Mouse (Mus musculus) liver, embryonic 14.5 days (tissue): Measurements from ENCODE around the gene Cacng6. TPM values are rescaled to one million over a fixed set of nuclear protein-coding genes. Genes with fewer than 3 reads are reported as not detected.

ENCODE experiments used
- ATAC-seq: fragments of 200-750 bp; cut with Nextera tagmentation; 2 replicates; pipeline ENCODE4 v1.8.0; 2017; ENCODE audit warnings: moderate number of reproducible peaks, mild to moderate bottlenecking, moderate library complexity; ENCODE audit not compliant: insufficient read depth
- DNase-seq, 3 experiments: peaks; one replicate each; pipeline ENCODE4 v3.0.0-alpha.2; 2012 to 2013; ENCODE audit warnings: low read depth in 3 of 3, low spot score in 3 of 3
- H3K27ac ChIP-seq: fragments of 300-500 bp; sonication (generic); 2 replicates; pipeline ENCODE4 v1.5.1; 2014; ENCODE audit warnings: moderate library complexity, mild to moderate bottlenecking, control low read depth, inconsistent platforms
- H3K27me3 ChIP-seq: fragments of 300-500 bp; sonication (generic); 2 replicates; pipeline ENCODE4 v1.6.1; 2014; ENCODE audit warnings: mild to moderate bottlenecking, low read length, moderate library complexity; ENCODE audit not compliant: control insufficient read depth, insufficient read depth
- H3K36me3 ChIP-seq: fragments of 300-500 bp; sonication (generic); replicated peaks from 2 replicates; pipeline ENCODE4 v1.6.1; 2014; ENCODE audit warnings: low read depth; ENCODE audit not compliant: control insufficient read depth, insufficient read depth
- H3K4me1 ChIP-seq, 2 experiments: fragments of 200-500 bp in 1 of 2; fragments of 300-500 bp in 1 of 2; sonication (generic) in 1 of 2; replicated peaks; 2 replicates each; pipeline ENCODE4 v1.6.1; 2012 to 2014; ENCODE audit warnings: antibody characterized with exemption in 1 of 2, inconsistent platforms in 1 of 2, low read length in 1 of 2; ENCODE audit not compliant: control insufficient read depth in 2 of 2, insufficient read depth in 2 of 2
- H3K4me2 ChIP-seq: fragments of 300-500 bp; sonication (generic); 2 replicates; pipeline ENCODE4 v1.6.1; 2014; ENCODE audit warnings: low read depth, mild to moderate bottlenecking, control low read depth, moderate library complexity
- H3K4me3 ChIP-seq, 2 experiments: fragments of 200-500 bp in 1 of 2; fragments of 300-500 bp in 1 of 2; sonication (generic) in 1 of 2; 2 replicates each; pipeline ENCODE4 v1.5.1; 2012 to 2014; ENCODE audit warnings: low read depth in 2 of 2, low read length in 2 of 2, mild to moderate bottlenecking in 2 of 2, control low read depth in 1 of 2, inconsistent platforms in 1 of 2, moderate library complexity in 1 of 2; ENCODE audit not compliant: insufficient read depth in 1 of 2
- H3K9ac ChIP-seq: fragments of 300-500 bp; sonication (generic); replicated peaks from 2 replicates; pipeline ENCODE4 v1.6.1; 2014; ENCODE audit warnings: mild to moderate bottlenecking, control low read depth, moderate library complexity
- H3K9me3 ChIP-seq: fragments of 300-500 bp; sonication (generic); 2 replicates; pipeline ENCODE4 v1.6.1; 2016; ENCODE audit warnings: low read length, mixed read lengths; ENCODE audit not compliant: control insufficient read depth
- CTCF ChIP-seq: IDR thresholded peaks from 2 replicates; pipeline ENCODE4 v1.5.1; 2016; ENCODE audit warnings: antibody characterized with exemption, low read depth, control low read depth
- EP300 ChIP-seq: IDR thresholded peaks from 2 replicates; pipeline ENCODE4 v1.6.1; 2016; ENCODE audit warnings: antibody characterized with exemption, low read depth
- WGBS: fragments of 180-500 bp; shearing (Covaris S2); extraction: QIAGEN DNeasy Blood & Tissue Kit; methylation state at CpG from one replicate; pipeline ENCODE4 v1.1.7; 2014; ENCODE audit not compliant: insufficient replicate concordance; 5-methylcytosine and 5-hydroxymethylcytosine counted together
- polyA plus RNA-seq, 2 experiments: library from polyadenylated mRNA; depleted of rRNA in 1 of 2; stranded (reverse) in 1 of 2; unstranded in 1 of 2; fragments of >200 nt; fragmentation: Nextera tagmentation in 1 of 2; extraction: Ambion mirVana in 1 of 2; gene quantifications; 2 replicates each; pipeline versions ENCODE4 v1.2.1 to v1.2.3; 2012 to 2014

Cacng6 gene
- polyA plus RNA-seq, 2 experiments, result not detected

GRCm38 (mm10) chr7:3450671-3451070 is 26.7 kb downstream of the Cacng6 start:
- Histone ChIP-seq H3K36me3 (no peaks in the 10 kb centered on the region), H3K9me3 (no peaks in the 10 kb centered on the region), H3K4me3 (no peak overlapping the region), H3K4me1 (no peaks in the 10 kb centered on the region), H3K27ac (no peak overlapping the region), H3K9ac (no peak overlapping the region), H3K4me2 (no peak overlapping the region), H3K27me3 (no peaks in the 10 kb centered on the region)
- no peak for ATAC-seq
- WGBS, result 45% methylated on average over 5 of the region's 5 CpGs
- DNase-seq, result no peak
- no peak for TF ChIP-seq EP300
- TF ChIP-seq CTCF, result no peak

GRCm38 (mm10) chr7:3451161-3451560 is 27.2 kb downstream of the Cacng6 start:
- H3K27ac ChIP-seq, result no peak overlapping the region
- no peaks in the 10 kb centered on the region for H3K36me3 ChIP-seq
- no peak overlapping the region for H3K4me2 ChIP-seq
- no peaks in the 10 kb centered on the region for H3K9me3 ChIP-seq
- H3K27me3 ChIP-seq, result no peaks in the 10 kb centered on the region
- no peak overlapping the region for H3K9ac ChIP-seq
- no peak overlapping the region for H3K4me3 ChIP-seq
- DNase-seq (no peak), ATAC-seq (no peak)
- H3K4me1 ChIP-seq, result no peaks in the 10 kb centered on the region
- 29% methylated on average over 6 of the region's 6 CpGs for WGBS
- TF ChIP-seq EP300 (no peak), CTCF (no peak)

GRCm38 (mm10) chr7:3452821-3453485 is 29.0 kb downstream of the Cacng6 start:
- Histone ChIP-seq H3K27me3 (no peaks in the 10 kb centered on the region), H3K4me2 (no peak overlapping the region), H3K4me1 (no peaks in the 10 kb centered on the region), H3K9me3 (no peaks in the 10 kb centered on the region), H3K36me3 (no peaks in the 10 kb centered on the region), H3K4me3 (no peak overlapping the region), H3K27ac (no peak overlapping the region), H3K9ac (no peak overlapping the region)
- TF ChIP-seq CTCF (no peak), EP300 (no peak)
- DNase-seq (no peak), ATAC-seq (no peak)
- WGBS, result 44% methylated on average over 12 of the region's 12 CpGs

- H3K9ac ChIP-seq, result no peak overlapping the region
- no peak for TF ChIP-seq EP300
- TF ChIP-seq CTCF, result no peak
- no peak for DNase-seq
- WGBS, result 32% methylated on average over 11 of the region's 11 CpGs
- H3K4me2 ChIP-seq, result no peak overlapping the region
- no peaks in the 10 kb centered on the region for H3K27me3 ChIP-seq
- no peaks in the 10 kb centered on the region for H3K36me3 ChIP-seq
- H3K27ac ChIP-seq, result no peak overlapping the region
- H3K4me1 ChIP-seq, result no peaks in the 10 kb centered on the region
- ATAC-seq, result no peak
- no peaks in the 10 kb centered on the region for H3K9me3 ChIP-seq
- H3K4me3 ChIP-seq, result no peak overlapping the region
Observed at GRCm38 (mm10) chr7:3453486-3454183, 29.6 kb downstream of the Cacng6 start.

- WGBS, result 80% methylated on average over 10 of the region's 10 CpGs
- no peak for TF ChIP-seq CTCF
- no peak for TF ChIP-seq EP300
- Histone ChIP-seq H3K9me3 (no peaks in the 10 kb centered on the region), H3K36me3 (no peaks in the 10 kb centered on the region), H3K27ac (no peak overlapping the region), H3K4me3 (no peak overlapping the region), H3K4me2 (no peak overlapping the region), H3K9ac (no peak overlapping the region), H3K4me1 (no peaks in the 10 kb centered on the region), H3K27me3 (no peaks in the 10 kb centered on the region)
- DNase-seq (no peak), ATAC-seq (no peak)
Observed at GRCm38 (mm10) chr7:3457111-3457840, 33.3 kb downstream of the Cacng6 start.
